Comparison of ENCODE assay signal across 9 mouse cellular contexts in genomic region chr5:97195281-97195660, GRCm38 (mm10).
DNase-seq lines count a peak whose midpoint lies in the region; ATAC-seq and TF ChIP-seq lines count a peak whose summit lies in the region.
"Had no signal": no experiment of that assay in that cellular context is flagged by ENCODE, and none has a peak within 500 bp of the region (broad histone marks: within the 10 kb centered on the region; RNA-seq: fewer than 3 reads in every experiment).

No protein-coding gene starts in this region.

- TF ChIP-seq POLR2A in thymus, adult 2 months (IDR thresholded peaks at IDR 0.05; ENCODE audit: control insufficient read depth, extremely low read depth, insufficient read depth, low read length, poor library complexity) = no peak

- H3K36me3 ChIP-seq in embryonic facial prominence, embryonic 11.5 days (replicated peaks; ENCODE audit: control insufficient read depth, insufficient read depth, low read depth, low read length) = no peaks in the 10 kb centered on the region
- H3K36me3 ChIP-seq in neural tube, embryonic 12.5 days = no peaks in the 10 kb centered on the region
- no peaks in the 10 kb centered on the region for H3K36me3 ChIP-seq in thymus, adult 2 months (ENCODE audit: control insufficient read depth, insufficient read depth, low read length)
- H3K36me3 ChIP-seq: intestine, embryonic 15.5 days had no signal

- no peak overlapping the region for H3K9ac ChIP-seq in embryonic facial prominence, embryonic 11.5 days (replicated peaks; ENCODE audit: low read length)
- no peak overlapping the region for H3K9ac ChIP-seq in neural tube, embryonic 12.5 days
- H3K9ac ChIP-seq: intestine, embryonic 15.5 days had no signal

- TF ChIP-seq CTCF in thymus, adult 2 months (IDR thresholded peaks at IDR 0.05; ENCODE audit: borderline replicate concordance, control insufficient read depth, extremely low read depth, insufficient read depth, low read length, poor library complexity) = no peak

- WGBS in embryonic facial prominence, embryonic 11.5 days = 79% methylated on average over 10 of the region's 10 CpGs
- 15% methylated on average over 10 of the region's 10 CpGs for WGBS in neural tube, embryonic 12.5 days
- WGBS in thymus, adult 2 months = 92% methylated on average over 10 of the region's 10 CpGs

- no peak overlapping the region for H3K4me2 ChIP-seq in embryonic facial prominence, embryonic 11.5 days (ENCODE audit: low read depth, low read length)
- peak overlapping the region; percentile 34 for H3K4me2 ChIP-seq in neural tube, embryonic 12.5 days (replicated peaks)
- H3K4me2 ChIP-seq: intestine, embryonic 15.5 days had no signal

- ATAC-seq in embryonic facial prominence, embryonic 11.5 days (replicated peaks; ENCODE audit: insufficient number of reproducible peaks, low FRiP score, low TSS enrichment, low read depth) = peak; percentile 70
- peak; percentile 69 for ATAC-seq in neural tube, embryonic 12.5 days (ENCODE audit: low FRiP score, low read depth)
- ATAC-seq: intestine, embryonic 15.5 days had no signal

- no peaks in the 10 kb centered on the region for H3K27me3 ChIP-seq in embryonic facial prominence, embryonic 11.5 days (ENCODE audit: control insufficient read depth, insufficient read depth, low read length)
- H3K27me3 ChIP-seq in neural tube, embryonic 12.5 days (replicated peaks) = no peaks in the 10 kb centered on the region
- no peaks in the 10 kb centered on the region for H3K27me3 ChIP-seq in thymus, adult 2 months (ENCODE audit: control insufficient read depth, insufficient read depth, low read length)
- H3K27me3 ChIP-seq: intestine, embryonic 15.5 days had no signal

- no peaks in the 10 kb centered on the region for H3K4me1 ChIP-seq in embryonic facial prominence, embryonic 11.5 days (ENCODE audit: control insufficient read depth, insufficient read depth, low read length)
- H3K4me1 ChIP-seq in neural tube, embryonic 12.5 days = peaks cover 21% of the 10 kb centered on the region
- no peaks in the 10 kb centered on the region for H3K4me1 ChIP-seq in thymus, adult 2 months (replicated peaks; ENCODE audit: control insufficient read depth, insufficient read depth, low read length)
- H3K4me1 ChIP-seq: intestine, embryonic 15.5 days had no signal

- H3K9me3 ChIP-seq in embryonic facial prominence, embryonic 11.5 days (replicated peaks; ENCODE audit: control insufficient read depth, low read length) = no peaks in the 10 kb centered on the region
- H3K9me3 ChIP-seq in neural tube, embryonic 12.5 days = no peaks in the 10 kb centered on the region
- H3K9me3 ChIP-seq: intestine, embryonic 15.5 days had no signal

- H3K4me3 ChIP-seq in embryonic facial prominence, embryonic 11.5 days (ENCODE audit: low read depth, low read length) = no peak overlapping the region
- no peak overlapping the region for H3K4me3 ChIP-seq in neural tube, embryonic 12.5 days
- H3K4me3 ChIP-seq in thymus, adult 2 months (ENCODE audit: control insufficient read depth, insufficient read depth, low read length) = no peak overlapping the region
- H3K4me3 ChIP-seq: intestine, embryonic 15.5 days had no signal

- DNase-seq in cerebellum, adult 8-10 months = peak; percentile 90
- no peak for DNase-seq in embryonic facial prominence, embryonic 11.5 days (ENCODE audit: low spot score)
- DNase-seq in layer of hippocampus, adult 11-12 months (ENCODE audit: low spot score) = peak; percentile 15
- DNase-seq in urinary bladder, postnatal 36 days (ENCODE audit: low spot score in 2 of 2) = no peak
- DNase-seq in gastrocnemius, adult 8-10 months (ENCODE audit: low spot score in 2 of 2) = no peak
- no peak for DNase-seq in thymus, adult 2 months
- DNase-seq: gastrocnemius, postnatal 25 days had no signal

- H3K27ac ChIP-seq in embryonic facial prominence, embryonic 11.5 days (replicated peaks; ENCODE audit: low read depth, low read length) = no peak overlapping the region
- no peak overlapping the region for H3K27ac ChIP-seq in neural tube, embryonic 12.5 days
- no peak overlapping the region for H3K27ac ChIP-seq in thymus, adult 2 months (ENCODE audit: control insufficient read depth, insufficient read depth, low read length)
- H3K27ac ChIP-seq: intestine, embryonic 15.5 days had no signal

Comparison
In these comparisons a context has a peak if more than half of its experiments do, and no peak if none do; other contexts are left out.
1. DNase-seq: peak in cerebellum, adult 8-10 months (single experiment) and layer of hippocampus, adult 11-12 months (single experiment); none in embryonic facial prominence, embryonic 11.5 days (single experiment), urinary bladder, postnatal 36 days (0 of 2), gastrocnemius, adult 8-10 months (0 of 2) and thymus, adult 2 months (single experiment).